Mouse (Mus musculus) layer of hippocampus, postnatal 10 days (tissue): ENCODE results near the gene Foxm1. TPM values are rescaled to one million over a fixed set of nuclear protein-coding genes. Genes with fewer than 3 reads are reported as not detected.

Source experiments
- DNase-seq, 2 experiments: peaks; one replicate each; pipeline ENCODE4 v3.0.0; 2021; ENCODE audit warnings: low spot score in 2 of 2
- total RNA-seq, 2 experiments: library from RNA; stranded (reverse); gene quantifications; 2 replicates each; pipeline ENCODE4 v1.2.3; 2021

Foxm1 gene
- total RNA-seq, 2 experiments from 2014 or later, result 5.8 to 7.9 TPM

- DNase-seq, result no peak
Measured at GRCm38 (mm10) chr6:128423496-128424268, 60.9 kb downstream of the Foxm1 start.

DNA sequence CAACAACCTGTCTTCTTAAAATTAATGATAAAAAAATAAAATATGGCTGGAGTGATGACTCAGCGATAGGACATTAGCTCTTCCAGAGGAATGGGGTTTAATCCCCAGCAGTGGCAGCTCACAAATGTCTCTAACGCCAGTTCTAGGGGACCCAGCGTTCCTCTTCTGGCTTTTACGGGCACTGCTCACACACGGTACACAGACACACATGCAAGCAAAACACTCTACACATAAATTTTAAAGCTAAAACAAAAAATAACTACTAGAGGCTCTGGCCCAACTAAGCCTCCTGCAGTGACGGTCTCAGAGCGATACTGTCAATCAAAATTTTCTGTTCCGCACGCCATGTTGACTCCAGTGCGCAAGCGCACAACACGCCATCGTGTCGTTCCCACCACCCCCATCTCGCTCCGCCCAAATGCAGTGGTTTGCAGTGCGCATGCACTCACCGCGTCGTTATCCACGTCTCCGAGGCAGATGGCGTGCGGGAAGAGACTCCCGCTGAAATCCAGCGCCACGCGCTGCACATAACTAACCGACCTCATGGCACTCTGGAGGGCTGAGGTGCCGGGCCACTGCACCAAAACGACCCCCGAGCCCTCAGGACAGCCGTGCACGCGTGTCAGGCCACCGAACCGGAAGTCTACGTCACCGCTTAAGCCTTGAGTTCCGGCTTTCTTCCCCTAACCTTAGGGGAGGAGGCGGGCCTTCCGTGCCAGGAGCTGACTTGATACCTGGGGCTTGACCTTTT, 61.7 kb downstream of the Foxm1 start, which contains the start of gene Itfg2:
Gene Itfg2 (minus strand): TSS at position 663 of the 751 bp plus-strand sequence.
- peak; percentile 95 to 96 for DNase-seq

- no peak for DNase-seq
Measured at GRCm38 (mm10) chr6:128425046-128425445, 62.3 kb downstream of the Foxm1 start.

Other genes with a start within 250 kb of the Foxm1 start
- gene Tspan9, start 219.4 kb upstream of the Foxm1 start, total RNA-seq, result 10 to 100 TPM; 79.8 to 84.6 TPM
- gene Tead4, start 62.1 kb upstream of the Foxm1 start, total RNA-seq, result under 1 TPM; 0.82 to 0.91 TPM
- 10 to 100 TPM; 23.2 to 24.2 TPM for gene Tulp3, start 7.1 kb upstream of the Foxm1 start, total RNA-seq
- gene Rhno1, start 56 bp upstream of the Foxm1 start, total RNA-seq, result 10 to 100 TPM; 21.8 to 22.6 TPM
- not detected for gene Tex52, start 12.5 kb downstream of the Foxm1 start, total RNA-seq
- 1 to 10 TPM in 1 of 2 experiments, not detected in 1; 1.3 TPM for gene Gm44596, start 12.5 kb downstream of the Foxm1 start, total RNA-seq
- 1 to 10 TPM; 5.2 to 5.3 TPM for gene Nrip2, start 36.3 kb downstream of the Foxm1 start, total RNA-seq
- gene Itfg2, start 62.0 kb downstream of the Foxm1 start, total RNA-seq, result 10 to 100 TPM; 21.9 to 23.8 TPM
- gene Fkbp4, start 75.7 kb downstream of the Foxm1 start, total RNA-seq, result 100 to 1,000 TPM; 117 to 118 TPM
- not detected for gene Pzp, start 163.8 kb downstream of the Foxm1 start, total RNA-seq
- gene A2ml1, start 218.6 kb downstream of the Foxm1 start, total RNA-seq, result 10 to 100 TPM in 1 of 2 experiments, 1 to 10 TPM in 1; 7.6 to 12.8 TPM